Mouse (Mus musculus) left cerebral cortex, postnatal 14 days (tissue): ENCODE results near the gene Rmi2. TPM values are rescaled to one million over a fixed set of nuclear protein-coding genes. Genes with fewer than 3 reads are reported as not detected.

Experiments used
- total RNA-seq, 2 experiments: library from RNA; stranded (reverse); gene quantifications; 2 replicates each; pipeline ENCODE4 v1.2.3; 2021

The Rmi2 gene
- total RNA-seq, 2 experiments from 2014 or later = 0.19 to 0.40 TPM

Other genes with a start within 250 kb of the Rmi2 start
- 1 to 10 TPM; 1.3 TPM for gene Socs1, start 49.5 kb upstream of the Rmi2 start, total RNA-seq
- not detected for gene Tnp2, start 46.4 kb upstream of the Rmi2 start, total RNA-seq
- not detected for gene Prm3, start 44.1 kb upstream of the Rmi2 start, total RNA-seq
- not detected for gene Prm2, start 38.9 kb upstream of the Rmi2 start, total RNA-seq
- not detected for gene Prm1, start 29.2 kb upstream of the Rmi2 start, total RNA-seq
- gene Gm11172, start 22.1 kb upstream of the Rmi2 start, total RNA-seq = not detected
- 100 to 1,000 TPM; 180 to 190 TPM for gene Snn, start 225.9 kb downstream of the Rmi2 start, total RNA-seq
- gene Litaf, start 231.1 kb downstream of the Rmi2 start, total RNA-seq = 10 to 100 TPM in 1 of 2 experiments, 1 to 10 TPM in 1; 8.0 to 10.0 TPM